Mouse (Mus musculus) midbrain, postnatal 0 days (tissue): Measurements from ENCODE around the gene Cdh20. TPM values are rescaled to one million over a fixed set of nuclear protein-coding genes. Genes with fewer than 3 reads are reported as not detected.

Experiments used
- ATAC-seq: fragments of 200-750 bp; cut with Nextera tagmentation; 2 replicates; pipeline ENCODE4 v1.8.0; 2017; ENCODE audit warnings: moderate number of reproducible peaks, mild to moderate bottlenecking, moderate TSS enrichment, moderate library complexity; ENCODE audit not compliant: low FRiP score
- DNase-seq: peaks from one replicate; pipeline ENCODE4 v3.0.0-alpha.2; 2015; ENCODE audit warnings: low spot score
- H3K27ac ChIP-seq: fragments of 300-500 bp; sonication (generic); 2 replicates; pipeline ENCODE4 v1.5.1; 2014; ENCODE audit warnings: low read depth, mild to moderate bottlenecking, low read length, mixed read lengths
- H3K27me3 ChIP-seq: fragments of 300-500 bp; sonication (generic); 2 replicates; pipeline ENCODE4 v1.6.1; 2014; ENCODE audit warnings: low read length, control low read depth, mixed read lengths; ENCODE audit not compliant: insufficient read depth
- H3K36me3 ChIP-seq: fragments of 300-500 bp; sonication (generic); 2 replicates; pipeline ENCODE4 v1.6.1; 2014; ENCODE audit warnings: low read length, control low read depth, mixed read lengths; ENCODE audit not compliant: insufficient read depth
- H3K4me1 ChIP-seq: fragments of 300-500 bp; sonication (generic); 2 replicates; pipeline ENCODE4 v1.6.1; 2014; ENCODE audit warnings: mild to moderate bottlenecking, control low read depth, antibody characterized with exemption, low read length, mixed read lengths; ENCODE audit not compliant: insufficient read depth
- H3K4me2 ChIP-seq: fragments of 300-500 bp; sonication (generic); 2 replicates; pipeline ENCODE4 v1.6.1; 2014; ENCODE audit warnings: low read depth, mild to moderate bottlenecking, low read length, mixed read lengths; ENCODE audit not compliant: poor library complexity, severe bottlenecking
- H3K4me3 ChIP-seq: fragments of 300-500 bp; sonication (generic); 2 replicates; pipeline ENCODE4 v1.5.1; 2014; ENCODE audit warnings: low read depth, mild to moderate bottlenecking, low read length, moderate library complexity
- H3K9ac ChIP-seq: fragments of 300-500 bp; sonication (generic); replicated peaks from 2 replicates; pipeline ENCODE4 v1.6.1; 2014; ENCODE audit warnings: mild to moderate bottlenecking, low read length, moderate library complexity, mixed read lengths; ENCODE audit not compliant: poor library complexity, severe bottlenecking
- H3K9me3 ChIP-seq: fragments of 300-500 bp; sonication (generic); 2 replicates; pipeline ENCODE4 v1.6.1; 2016; ENCODE audit warnings: low read length, control low read depth
- CTCF ChIP-seq: IDR thresholded peaks from 2 replicates; pipeline ENCODE4 v1.5.1; 2016; ENCODE audit warnings: antibody characterized with exemption, mild to moderate bottlenecking
- WGBS: fragments of 180-500 bp; shearing (Covaris S2); extraction: QIAGEN DNeasy Blood & Tissue Kit; methylation state at CpG from one replicate; pipeline ENCODE4 v1.1.7; 2014; 5-methylcytosine and 5-hydroxymethylcytosine counted together
- polyA plus RNA-seq: library from polyadenylated mRNA; unstranded; fragments of >200 nt; fragmentation: Nextera tagmentation; extraction: Ambion mirVana; gene quantifications from 2 replicates; pipeline ENCODE4 v1.2.1, GENCODE M21; 2015
- total RNA-seq: library from RNA; depleted of rRNA; stranded (reverse); fragments of >200 nt; gene quantifications from 2 replicates; pipeline ENCODE4 v1.2.3, GENCODE M21; 2014

The Cdh20 gene
- total and polyA plus RNA-seq, 2 experiments from 2014 or later = 2.9 to 10.9 TPM

GRCm38 (mm10) chr1:104957046-104957445, 188.7 kb downstream of the Cdh20 start:
- 17% methylated on average over 6 of the region's 6 CpGs for WGBS
- H3K4me2 ChIP-seq = no peak overlapping the region
- H3K36me3 ChIP-seq = no peaks in the 10 kb centered on the region
- H3K27me3 ChIP-seq = no peaks in the 10 kb centered on the region
- ATAC-seq (no peak), DNase-seq (peak; percentile 77)
- no peak overlapping the region for H3K9ac ChIP-seq
- no peak overlapping the region for H3K27ac ChIP-seq
- TF ChIP-seq CTCF = no peak
- no peak overlapping the region for H3K4me3 ChIP-seq
- H3K4me1 ChIP-seq = no peaks in the 10 kb centered on the region
- no peaks in the 10 kb centered on the region for H3K9me3 ChIP-seq

- no peak overlapping the region for H3K4me3 ChIP-seq
- no peak overlapping the region for H3K9ac ChIP-seq
- H3K4me1 ChIP-seq = no peaks in the 10 kb centered on the region
- H3K36me3 ChIP-seq = no peaks in the 10 kb centered on the region
- DNase-seq = no peak
- no peaks in the 10 kb centered on the region for H3K9me3 ChIP-seq
- no peak overlapping the region for H3K4me2 ChIP-seq
- TF ChIP-seq CTCF = no peak
- no peak for ATAC-seq
- no peak overlapping the region for H3K27ac ChIP-seq
- 89% methylated on average over 3 of the region's 3 CpGs for WGBS
- no peaks in the 10 kb centered on the region for H3K27me3 ChIP-seq
Measured at GRCm38 (mm10) chr1:104961670-104962069, 193.3 kb downstream of the Cdh20 start.

GRCm38 (mm10) chr1:104962257-104962656, 193.9 kb downstream of the Cdh20 start:
- Histone ChIP-seq H3K27ac (no peak overlapping the region), H3K4me2 (no peak overlapping the region)
- no peak for DNase-seq

GRCm38 (mm10) chr1:104979068-104979467, 210.7 kb downstream of the Cdh20 start:
- WGBS = 47% methylated on average over 2 of the region's 2 CpGs
- ATAC-seq = no peak

More at GRCm38 (mm10) chr1:104962257-104962656, 193.9 kb downstream of the Cdh20 start:
- H3K9ac ChIP-seq = no peak overlapping the region
- no peak for TF ChIP-seq CTCF
- ATAC-seq = no peak
- H3K9me3 ChIP-seq = no peaks in the 10 kb centered on the region
- H3K4me3 ChIP-seq = no peak overlapping the region
- no peaks in the 10 kb centered on the region for H3K36me3 ChIP-seq
- no peaks in the 10 kb centered on the region for H3K27me3 ChIP-seq
- WGBS = 73% methylated on average over 4 of the region's 4 CpGs
- H3K4me1 ChIP-seq = no peaks in the 10 kb centered on the region

GRCm38 (mm10) chr1:104980273-104980672, 211.9 kb downstream of the Cdh20 start:
- Histone ChIP-seq H3K27me3 (no peaks in the 10 kb centered on the region), H3K4me3 (no peak overlapping the region), H3K9ac (no peak overlapping the region), H3K36me3 (no peaks in the 10 kb centered on the region), H3K4me2 (no peak overlapping the region), H3K9me3 (no peaks in the 10 kb centered on the region), H3K27ac (no peak overlapping the region), H3K4me1 (no peaks in the 10 kb centered on the region)
- WGBS = 90% methylated on average over 1 of the region's 1 CpGs
- no peak for TF ChIP-seq CTCF
- no peak for ATAC-seq
- DNase-seq = no peak

More at GRCm38 (mm10) chr1:104979068-104979467, 210.7 kb downstream of the Cdh20 start:
- Histone ChIP-seq H3K9ac (no peak overlapping the region), H3K36me3 (no peaks in the 10 kb centered on the region), H3K4me2 (no peak overlapping the region), H3K27ac (no peak overlapping the region), H3K4me3 (no peak overlapping the region), H3K9me3 (no peaks in the 10 kb centered on the region), H3K4me1 (no peaks in the 10 kb centered on the region), H3K27me3 (no peaks in the 10 kb centered on the region)
- DNase-seq = peak; percentile 69
- TF ChIP-seq CTCF = peak; percentile 82

GRCm38 (mm10) chr1:104986222-104986973, 218.1 kb downstream of the Cdh20 start:
- Histone ChIP-seq H3K27me3 (no peaks in the 10 kb centered on the region), H3K4me2 (no peak overlapping the region), H3K4me3 (no peak overlapping the region), H3K9ac (no peak overlapping the region), H3K36me3 (no peaks in the 10 kb centered on the region), H3K27ac (no peak overlapping the region), H3K9me3 (no peaks in the 10 kb centered on the region), H3K4me1 (no peaks in the 10 kb centered on the region)
- WGBS = 25% methylated on average over 5 of the region's 5 CpGs
- DNase-seq (peak; percentile 87), ATAC-seq (peak; percentile 80)
- peak; percentile 100 for TF ChIP-seq CTCF
